Mouse (Mus musculus) kidney, adult 8-10 months (tissue): ENCODE results near the gene Bpifb2.

Experiments used
- DNase-seq, 2 experiments: peaks; one replicate each; pipeline ENCODE4 v3.0.0; 2022

Gene Bpifb2

DNA sequence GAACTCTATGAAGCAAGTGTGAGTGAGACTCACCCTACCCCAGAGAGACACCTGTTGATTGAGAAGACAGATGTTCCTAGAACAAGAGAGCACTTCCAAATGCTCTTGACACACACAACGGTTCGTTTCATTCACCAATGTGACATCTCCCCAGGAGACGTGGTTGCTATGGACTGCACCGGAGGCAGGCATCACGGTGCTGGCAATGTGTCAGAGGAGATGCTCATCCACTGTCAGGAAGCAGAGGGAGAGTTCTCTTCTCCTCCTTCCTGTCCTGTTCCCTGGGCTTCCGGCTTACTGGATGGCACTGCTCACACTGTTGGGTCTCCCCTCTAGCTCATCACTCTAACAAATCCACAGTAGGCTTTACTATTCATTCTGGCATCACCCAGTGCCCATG lies 58.5 kb downstream of the Bpifb2 start:
- no peak for DNase-seq

DNA sequence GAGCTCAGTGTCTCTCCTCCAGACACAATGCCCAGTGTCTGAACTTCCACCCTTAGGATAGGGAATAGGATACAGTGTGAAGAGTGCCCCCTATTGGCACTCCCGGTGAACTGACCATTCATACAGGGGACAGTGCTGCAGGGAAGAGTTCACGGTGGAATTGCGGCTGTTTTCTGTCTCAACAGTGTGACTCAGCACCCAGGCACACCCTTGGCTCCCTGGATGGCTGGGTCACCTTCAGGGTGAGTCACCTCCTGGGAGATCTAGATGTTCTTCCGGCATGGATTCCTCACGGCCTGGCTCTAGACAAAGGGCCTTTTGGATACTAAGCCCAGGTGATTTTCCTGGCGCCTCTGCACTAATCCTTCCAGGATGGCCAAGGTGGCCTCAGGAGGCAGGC lies 60.5 kb downstream of the Bpifb2 start:
- no peak for DNase-seq

DNA sequence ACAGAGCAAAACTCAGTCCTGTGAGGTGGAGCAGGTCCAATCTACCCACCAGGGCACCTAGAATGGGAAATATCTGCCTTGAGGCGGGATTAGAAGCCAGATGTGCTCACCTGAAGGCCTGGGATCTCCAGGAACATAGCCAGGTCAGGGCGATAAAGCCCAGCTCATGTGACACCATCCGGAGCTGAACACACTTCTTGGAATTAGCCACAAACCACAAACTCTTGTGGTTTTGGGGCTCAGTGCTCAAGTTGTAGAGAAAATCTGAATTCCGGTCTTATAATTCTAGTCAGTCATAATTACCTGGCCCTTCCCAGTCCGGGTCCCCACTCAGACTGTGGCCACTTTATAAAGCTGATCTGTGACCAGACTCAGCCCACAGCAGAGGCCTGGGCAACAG lies 63.0 kb downstream of the Bpifb2 start, which contains the start of gene Bpifb4:
Gene Bpifb4, plus strand, starts transcription at position 370 of the 400 bp plus-strand sequence.
- DNase-seq: no peak

DNA sequence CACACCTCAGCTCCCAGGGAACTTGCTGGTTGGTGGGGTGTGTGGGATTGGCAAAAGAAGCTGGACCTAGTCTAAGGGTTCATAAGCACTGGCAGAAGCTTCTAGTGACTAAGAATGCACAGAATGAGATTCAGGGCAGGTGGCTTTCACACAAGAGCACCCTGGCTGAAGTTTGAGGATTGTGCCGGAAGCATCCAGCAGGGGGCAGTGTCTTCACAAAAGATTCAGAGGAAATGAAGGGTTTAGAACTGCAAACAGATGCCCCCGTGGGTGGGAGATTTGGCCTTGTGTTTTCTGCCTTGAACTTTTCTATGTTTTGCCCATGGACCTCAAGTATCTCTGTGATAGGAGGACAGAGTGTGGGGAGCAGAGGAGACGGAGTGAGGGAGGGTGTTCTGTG lies 68.7 kb downstream of the Bpifb2 start:
- DNase-seq: peak; percentile 5 to 52

DNA sequence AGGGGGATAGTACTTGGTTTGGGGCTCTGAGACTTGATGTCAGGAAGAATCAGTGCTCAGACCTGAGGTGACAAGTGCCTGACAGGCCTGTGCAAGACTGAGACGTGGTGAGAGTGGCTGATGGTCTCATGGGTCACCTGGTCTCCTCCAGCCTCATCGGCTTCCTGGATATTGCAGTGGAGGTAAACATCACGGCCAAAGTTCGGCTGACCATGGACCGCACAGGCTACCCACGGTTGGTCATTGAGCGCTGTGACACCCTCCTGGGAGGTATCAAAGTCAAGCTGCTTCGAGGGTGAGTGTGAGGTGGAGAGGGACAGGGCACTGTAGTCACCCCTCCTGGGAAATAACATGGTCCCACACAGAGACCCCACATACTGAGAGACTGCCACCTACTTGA lies 69.7 kb downstream of the Bpifb2 start:
- no peak for DNase-seq
